Mouse (Mus musculus) spleen, embryonic (tissue): ENCODE measurements around the gene Cdk5rap3.

Experiments
- CTCF ChIA-PET: fragments of 350-600 bp; sonication (Branson Sonifier 250); formaldehyde crosslinking; loops from one replicate; lab custom pipeline; 2022; lab: Charles Lee

Cdk5rap3 gene

DNA sequence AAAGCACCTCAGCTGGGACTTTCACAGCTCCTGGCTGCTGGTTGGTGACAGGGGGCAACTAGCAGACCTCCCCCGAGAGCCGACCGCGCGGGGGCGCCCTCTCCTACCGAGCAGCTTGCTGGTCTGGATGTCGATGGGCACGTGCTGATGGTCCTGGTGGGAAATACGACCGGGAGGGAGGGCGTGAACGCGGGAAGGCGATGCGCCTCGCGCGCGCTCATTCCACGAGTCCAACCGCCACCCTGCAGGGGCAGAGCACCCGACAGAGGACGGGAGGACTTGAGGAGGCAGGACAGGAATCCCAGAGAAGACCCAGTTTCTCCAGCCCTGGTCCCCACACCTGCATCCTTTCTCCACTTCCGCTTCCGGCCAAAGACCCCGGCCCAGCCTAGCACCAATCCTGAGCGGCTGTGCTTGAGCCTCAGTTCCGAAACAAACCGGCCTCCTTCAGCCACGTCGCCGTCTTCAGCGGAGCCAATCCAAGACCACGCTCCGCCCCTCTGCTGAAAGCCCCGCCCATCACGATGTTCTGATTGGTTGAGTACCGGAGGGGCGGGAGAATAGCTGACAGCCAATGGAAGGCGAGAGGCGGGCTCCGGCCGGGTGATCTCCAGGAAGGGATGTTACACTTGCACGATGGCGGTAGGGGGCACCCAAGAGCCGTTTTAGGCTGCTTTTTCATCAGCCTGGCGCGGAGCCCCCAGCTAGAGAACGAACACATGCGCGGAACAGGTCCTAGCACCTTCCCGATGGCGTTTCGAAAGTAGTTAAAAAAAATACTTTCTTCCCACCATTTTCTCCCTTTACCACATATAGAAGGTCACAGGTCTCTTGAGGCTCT lies at the start of gene Cdk5rap3:
Cdk5rap3 (minus strand) TSS at position 453 of the 841 bp plus-strand sequence.
- CTCF ChIA-PET, result no interaction called here

DNA sequence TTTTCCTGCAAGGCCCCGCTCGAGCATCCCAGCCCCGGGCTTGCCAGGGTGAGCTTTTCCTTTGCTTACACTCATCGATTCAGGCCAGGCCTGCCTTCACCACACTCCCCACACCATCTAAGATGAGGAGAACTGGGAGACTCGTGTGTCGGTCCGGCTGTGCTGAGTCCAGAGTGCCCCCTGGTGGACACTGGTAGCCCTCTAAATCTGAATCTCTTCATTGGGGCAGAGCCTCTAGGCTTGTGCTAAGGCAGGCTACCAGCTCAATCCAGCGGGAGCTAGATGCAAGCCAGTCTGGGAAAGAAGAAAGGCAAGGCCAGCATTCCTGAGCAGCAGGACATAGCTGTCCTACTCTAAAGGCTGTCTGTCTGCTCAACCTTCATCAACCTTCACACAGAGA lies 47.3 kb upstream of the Cdk5rap3 start:
- CTCF ChIA-PET, result interaction anchor here (0.6 to 1.2 kb wide), 5 partner anchors 9 to 1962 kb away, joined by 3 to 4 read pairs (median 3); no protein-coding TSS in a partner anchor

DNA sequence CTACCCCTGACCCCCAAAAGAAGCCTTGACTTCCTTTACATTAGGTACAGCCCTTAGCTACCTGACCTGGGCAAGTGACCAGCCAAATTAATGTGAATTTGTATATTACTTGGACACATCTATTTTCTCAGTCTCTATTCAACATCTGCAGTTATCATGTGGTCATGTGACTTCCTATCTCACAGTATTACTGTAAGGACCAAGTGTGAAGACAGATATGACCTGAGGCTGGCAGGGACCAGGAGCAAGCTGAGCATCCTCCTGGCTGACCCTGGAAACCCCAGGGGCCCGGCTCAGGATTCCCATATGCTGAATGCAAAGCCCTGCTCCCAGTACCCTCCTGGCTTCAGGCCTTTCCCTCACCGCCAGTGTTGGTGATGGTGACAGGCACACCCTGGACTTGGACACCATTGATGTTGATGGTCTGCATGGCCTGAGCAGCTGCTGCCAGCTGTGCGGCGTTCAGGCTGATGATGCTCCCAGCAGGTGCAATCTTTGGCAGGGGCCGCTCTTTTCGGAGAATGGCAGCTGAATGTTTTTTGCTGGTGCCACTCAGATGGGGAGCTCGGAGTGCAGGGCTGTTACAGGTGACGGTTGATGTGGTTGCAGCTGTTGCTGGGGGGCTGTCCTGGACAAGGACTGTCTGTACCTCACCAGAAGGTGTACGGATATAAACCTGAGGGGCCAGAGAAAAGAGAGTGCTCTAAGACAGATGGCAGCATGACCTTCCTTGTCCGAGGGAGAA lies 40.9 kb upstream of the Cdk5rap3 start:
- CTCF ChIA-PET, result no interaction called here

DNA sequence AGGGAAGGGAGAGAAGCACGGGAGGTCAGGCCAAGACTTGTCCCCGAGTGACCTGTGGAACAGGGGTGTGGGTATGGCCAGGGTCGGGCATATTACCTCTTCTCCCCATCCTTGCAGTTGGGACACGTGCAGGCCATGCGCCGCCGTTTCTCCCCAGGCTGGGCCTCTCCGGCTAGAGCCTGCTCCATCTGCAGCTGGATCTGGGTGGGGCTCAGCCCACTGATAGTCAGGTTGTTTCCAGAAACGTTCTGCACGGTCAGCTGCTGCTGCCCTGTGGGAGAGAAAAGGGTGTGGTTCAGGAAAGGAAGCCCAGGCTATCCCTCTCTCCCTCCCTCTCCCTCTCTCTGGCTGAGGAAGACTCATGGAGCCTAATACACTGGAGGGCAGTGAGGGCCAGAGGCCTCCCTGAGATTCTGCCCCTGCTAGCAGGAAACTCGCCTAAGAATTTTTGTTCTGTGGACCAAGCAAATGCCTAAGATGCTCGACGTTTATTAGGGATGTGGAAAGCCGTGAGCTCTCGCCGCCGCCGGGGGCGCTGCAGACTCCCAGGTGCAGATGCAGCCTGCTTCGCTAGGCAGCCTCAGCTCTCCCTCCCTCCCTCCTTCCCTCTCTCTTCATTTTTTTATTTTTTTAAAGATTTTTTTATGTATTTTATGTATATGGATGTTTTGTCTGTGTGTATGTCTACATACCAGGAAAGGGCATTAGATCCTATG lies 39.9 kb upstream of the Cdk5rap3 start:
- CTCF ChIA-PET, result interaction anchor here (0.6 kb wide), 1 partner anchor 214 kb away, joined by 6 read pairs; no protein-coding TSS in a partner anchor

DNA sequence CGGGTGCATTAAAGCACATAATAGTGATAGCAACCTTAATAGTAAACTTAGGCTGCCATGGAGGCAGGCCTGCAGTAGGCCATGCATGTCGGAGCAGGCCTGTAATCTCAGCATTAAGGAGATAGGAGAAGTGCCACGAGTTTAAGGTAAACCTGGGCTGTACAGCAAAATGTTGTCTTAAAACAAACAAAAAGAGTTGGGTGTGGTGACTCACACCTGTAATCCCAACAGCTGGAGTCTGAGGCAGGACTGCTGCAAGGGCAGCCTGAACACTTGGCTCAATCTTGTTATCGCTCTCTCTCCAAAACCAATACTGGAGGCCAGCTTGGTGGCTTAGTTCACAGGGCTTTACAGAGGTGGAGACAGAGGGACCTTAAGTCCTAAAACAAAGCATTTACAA lies 38.8 kb upstream of the Cdk5rap3 start:
- CTCF ChIA-PET, result no interaction called here

DNA sequence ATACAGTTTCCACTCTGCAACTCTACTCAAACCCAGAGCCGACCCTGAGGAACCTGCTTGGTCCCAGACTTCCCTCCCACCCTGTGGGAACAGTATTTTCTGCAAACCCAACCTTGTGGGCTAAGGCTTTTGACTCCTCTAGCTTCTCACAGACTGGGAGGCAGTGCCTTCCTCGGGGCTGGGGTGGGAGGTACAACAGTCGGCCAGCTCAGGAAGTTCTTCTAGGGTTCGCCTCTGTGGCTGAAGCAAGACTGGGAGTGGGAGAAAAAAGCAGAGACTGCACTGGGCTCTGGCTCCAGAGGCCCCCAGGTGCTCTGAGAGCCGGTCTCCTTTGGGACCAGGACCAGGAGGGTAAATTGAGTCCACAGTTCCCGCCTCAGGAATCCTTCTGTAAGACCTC lies 36.6 kb upstream of the Cdk5rap3 start:
- CTCF ChIA-PET, result interaction anchor here (0.6 kb wide), 1 partner anchor 9 kb away, joined by 9 read pairs; no protein-coding TSS in a partner anchor

DNA sequence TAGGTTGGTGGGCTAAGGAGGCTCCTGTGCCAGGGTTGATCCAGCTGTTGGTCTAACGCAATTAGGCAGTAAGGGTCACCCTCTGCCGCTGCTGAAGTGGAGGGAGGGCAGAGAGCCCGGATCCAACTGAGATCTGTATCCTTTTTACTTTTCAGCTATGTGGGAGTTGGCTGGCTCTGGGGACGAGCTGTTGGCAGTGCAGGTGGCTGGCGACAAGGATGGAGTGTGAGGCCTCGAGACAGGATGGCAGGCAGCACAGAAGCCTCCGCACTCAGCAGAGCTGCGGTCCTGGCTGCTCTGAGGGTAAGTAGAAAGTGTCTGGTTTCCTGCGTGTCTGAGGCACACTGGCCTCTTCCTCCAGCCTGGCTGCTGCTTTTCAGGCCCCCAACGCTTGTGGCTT lies 36.1 kb upstream of the Cdk5rap3 start:
- CTCF ChIA-PET, result no interaction called here

DNA sequence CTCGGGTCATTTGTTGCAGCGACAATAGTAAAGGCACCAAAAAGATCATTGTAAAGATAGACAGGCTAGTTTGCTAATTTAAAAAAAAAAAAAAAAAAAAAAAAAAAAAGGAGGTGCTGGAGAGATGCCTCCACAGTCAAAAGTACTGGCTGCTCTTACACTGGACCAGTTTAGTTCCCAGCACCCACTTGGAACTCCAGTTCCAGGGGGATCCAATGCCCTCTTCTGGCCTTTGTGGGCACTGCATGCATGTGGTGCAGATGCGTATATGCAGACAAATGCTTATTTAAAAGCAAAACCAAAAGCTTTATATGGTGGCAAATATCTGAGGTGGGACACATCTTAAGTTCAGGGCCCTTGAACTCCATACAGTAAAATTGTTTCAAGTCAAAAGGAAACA lies 34.5 kb upstream of the Cdk5rap3 start:
- CTCF ChIA-PET, result interaction anchor here (0.6 kb wide), 1 partner anchor 13 kb away, joined by 4 read pairs; no protein-coding TSS in a partner anchor

DNA sequence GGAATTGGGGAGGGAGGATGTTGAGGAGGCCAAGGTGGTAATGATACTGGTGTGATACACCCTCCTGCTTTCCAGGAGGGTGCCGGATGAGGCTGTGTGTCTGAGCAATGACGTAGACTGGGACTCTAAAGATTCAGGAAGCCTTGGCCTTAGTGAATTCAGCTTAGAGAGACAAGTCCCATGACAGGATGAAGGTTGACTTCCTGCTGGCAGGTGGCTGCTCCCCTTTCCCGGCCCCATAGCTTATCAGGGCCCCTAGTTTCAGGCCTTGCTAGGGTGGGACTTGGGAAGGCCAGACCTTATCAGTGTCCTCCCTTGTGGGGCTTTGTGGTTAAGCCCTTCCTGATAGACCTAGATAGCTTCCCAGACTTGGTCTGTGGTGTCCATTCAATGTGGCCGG lies 31.6 kb upstream of the Cdk5rap3 start:
- CTCF ChIA-PET, result no interaction called here

DNA sequence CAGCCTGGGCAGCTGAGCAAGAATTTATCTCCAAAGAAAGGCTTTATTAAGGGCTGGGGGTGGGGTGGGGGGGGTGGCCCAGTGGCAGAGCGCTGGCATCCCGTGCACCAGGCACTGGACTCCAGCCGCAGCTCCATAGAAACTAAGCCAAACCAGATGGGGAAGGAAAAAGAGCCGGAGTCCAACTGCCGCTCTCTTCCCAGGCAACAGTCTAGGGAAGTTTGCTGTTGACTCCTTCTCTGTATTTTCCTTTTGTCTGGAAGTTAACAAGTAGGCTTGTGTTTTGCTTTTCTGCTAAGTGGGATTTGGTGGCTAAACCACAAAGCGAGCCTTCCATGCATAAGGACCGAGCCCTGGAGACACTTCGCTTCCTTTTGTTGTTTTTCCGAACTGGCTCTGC lies 30.2 kb upstream of the Cdk5rap3 start:
- CTCF ChIA-PET, result no interaction called here

DNA sequence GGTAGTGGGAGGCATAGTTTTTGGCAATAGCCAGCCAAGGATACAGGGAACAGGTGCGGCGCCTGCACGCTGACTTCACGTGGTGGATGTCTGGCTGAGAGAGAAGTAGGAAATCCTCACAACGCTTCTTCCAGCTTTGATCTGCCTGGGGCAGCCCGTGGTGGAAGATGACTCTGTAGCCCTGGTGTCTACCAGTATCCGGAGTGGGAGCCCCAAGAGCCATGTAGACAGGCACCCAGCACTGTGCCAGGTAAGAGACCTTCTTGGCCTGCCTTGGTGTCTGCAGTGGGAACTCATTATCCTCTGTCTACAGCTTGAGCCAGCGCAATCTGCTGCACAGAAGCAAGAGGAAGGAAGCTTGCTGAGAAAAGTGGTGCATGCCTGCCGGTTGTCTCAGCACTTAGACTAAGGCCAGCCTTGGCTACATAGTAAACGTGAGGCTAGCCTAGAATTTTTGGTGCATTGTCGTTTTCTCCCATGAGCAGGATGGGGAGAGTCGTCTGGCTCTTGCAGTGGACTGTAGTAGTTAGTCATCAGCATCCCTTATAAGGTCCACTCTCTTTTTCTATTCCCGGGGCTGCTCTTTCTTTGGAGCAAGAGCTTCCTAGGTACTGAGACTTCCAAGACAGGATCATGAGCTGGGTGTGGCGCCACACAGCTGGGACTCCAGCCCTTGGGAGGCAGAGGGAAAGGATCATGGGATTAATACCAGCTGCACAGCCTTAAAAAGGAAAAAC lies 28.7 kb upstream of the Cdk5rap3 start:
- CTCF ChIA-PET, result interaction anchor here (0.5 to 0.7 kb wide), 2 partner anchors 127 to 1196 kb away, joined by 3 to 5 read pairs; no protein-coding TSS in a partner anchor

DNA sequence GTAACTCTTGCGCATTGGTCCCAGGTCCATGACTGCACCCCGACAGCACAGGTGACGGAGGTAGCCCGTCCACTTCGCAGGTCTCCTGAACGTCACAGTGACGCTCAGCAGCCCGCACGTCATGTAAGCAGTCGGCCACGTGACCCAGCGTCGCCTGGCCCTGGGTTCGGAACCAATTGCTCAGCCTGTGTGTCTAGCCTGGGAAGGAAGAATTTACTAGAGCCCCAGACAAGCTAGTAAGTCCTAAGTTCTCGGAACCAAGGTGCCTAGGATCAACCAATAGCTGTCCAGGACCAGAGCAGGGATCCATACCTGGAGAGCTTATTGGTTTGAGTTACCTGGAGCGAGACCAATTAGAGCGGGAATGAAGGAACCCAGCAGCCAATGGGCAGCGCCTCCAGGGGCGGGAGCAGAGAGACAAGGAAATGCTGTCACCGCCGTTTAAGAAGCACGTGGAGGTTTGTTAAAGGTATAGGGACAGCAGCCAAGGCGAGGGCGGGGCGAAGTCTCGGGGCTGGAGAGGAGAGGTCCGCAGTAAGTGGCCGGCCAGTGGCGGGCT lies 27.5 kb upstream of the Cdk5rap3 start, which contains the start of gene Pnpo:
Pnpo (minus strand) TSS at position 241 of the 559 bp plus-strand sequence.
- CTCF ChIA-PET, result no interaction called here

DNA sequence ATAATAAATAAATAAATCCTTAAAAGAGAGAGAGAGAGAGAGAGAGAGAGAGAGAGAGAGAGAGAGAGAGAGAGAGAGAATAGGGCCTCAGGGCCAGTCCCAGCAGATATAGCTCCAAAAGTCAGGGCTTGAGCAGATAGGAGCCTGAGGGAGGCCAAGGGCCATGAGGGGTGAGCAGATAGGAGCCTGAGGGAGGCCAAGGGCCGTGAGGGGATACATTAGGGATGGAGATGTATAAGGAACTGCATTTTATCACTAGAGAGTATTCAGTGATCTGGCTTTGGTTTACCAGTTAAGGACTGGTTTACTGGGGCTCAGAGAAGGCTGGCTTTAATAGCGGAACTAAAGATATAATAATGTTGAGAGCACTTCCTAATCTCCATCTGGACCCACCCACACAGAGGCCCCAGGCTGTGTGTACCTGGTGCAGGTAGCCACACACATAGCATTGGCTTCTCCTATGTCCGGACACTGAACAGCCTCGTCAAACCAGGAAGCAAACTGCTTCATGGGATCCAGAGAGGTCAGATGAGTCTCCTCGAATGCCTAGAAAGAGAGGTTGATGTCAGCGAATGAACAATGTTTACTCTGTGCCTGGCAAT lies 25.8 kb upstream of the Cdk5rap3 start:
- CTCF ChIA-PET, result interaction anchor here (0.6 kb wide), 1 partner anchor 31 kb away, joined by 4 read pairs; no protein-coding TSS in a partner anchor

DNA sequence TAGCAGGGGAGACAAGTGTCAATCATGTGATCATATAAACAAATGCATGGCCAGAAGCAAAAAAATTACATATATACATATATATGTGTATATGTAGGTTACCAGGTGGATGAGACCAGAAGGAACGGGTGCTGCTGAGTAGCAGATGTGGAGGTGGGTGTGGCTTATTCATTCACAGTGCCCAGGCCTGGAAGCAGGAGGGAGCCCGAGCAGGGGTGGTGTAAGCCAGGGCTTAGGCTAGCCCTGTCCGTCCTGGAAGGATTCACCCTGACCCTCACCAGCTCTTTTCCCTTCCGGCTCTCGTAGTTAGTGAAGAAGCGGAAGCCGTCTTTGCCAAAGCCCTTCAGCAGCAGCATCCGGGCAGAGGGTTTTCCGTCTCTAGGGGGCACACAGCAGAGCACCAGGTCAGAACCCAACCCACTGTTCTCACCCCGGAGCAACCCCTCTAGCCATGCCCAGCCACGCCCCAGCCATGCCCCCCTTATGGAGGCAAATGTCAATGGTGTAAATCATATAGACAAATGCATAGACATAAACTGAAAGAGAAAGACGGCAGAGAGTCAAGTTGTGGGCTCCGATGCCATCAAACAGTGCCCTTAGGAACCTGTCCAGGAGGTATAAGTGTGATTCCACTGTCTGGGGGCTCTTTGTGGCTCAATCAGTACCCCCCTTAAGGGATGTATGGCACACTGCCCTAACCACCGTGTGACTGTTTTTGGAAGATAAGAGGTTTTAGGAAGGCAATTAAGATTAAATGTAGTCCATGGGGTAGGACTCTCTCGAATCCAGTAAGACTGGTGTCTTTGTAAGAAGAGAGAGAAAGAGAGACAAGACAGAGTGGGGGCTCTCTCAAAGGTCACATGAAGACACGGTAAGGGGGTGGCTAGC lies 24.5 kb upstream of the Cdk5rap3 start:
- CTCF ChIA-PET, result no interaction called here

DNA sequence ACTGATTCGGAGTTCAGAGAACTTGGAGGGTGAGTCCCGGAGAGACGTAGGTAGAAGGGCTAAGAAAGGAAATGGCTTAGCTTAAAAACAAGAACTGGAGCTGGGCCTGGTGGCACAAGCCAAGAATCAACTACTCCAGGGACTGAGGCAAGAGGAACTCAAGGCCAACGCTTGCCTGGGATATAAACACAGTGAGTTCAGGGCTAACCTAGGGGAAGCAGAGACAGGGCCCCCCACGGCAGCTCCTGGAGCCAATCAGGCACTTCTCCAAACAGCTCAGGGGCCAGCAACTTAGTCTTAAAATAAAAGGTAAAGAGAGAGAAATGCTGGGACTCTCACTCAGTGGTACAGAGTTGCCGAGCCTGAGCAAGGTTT lies 22.1 kb upstream of the Cdk5rap3 start:
- CTCF ChIA-PET, result no interaction called here

DNA sequence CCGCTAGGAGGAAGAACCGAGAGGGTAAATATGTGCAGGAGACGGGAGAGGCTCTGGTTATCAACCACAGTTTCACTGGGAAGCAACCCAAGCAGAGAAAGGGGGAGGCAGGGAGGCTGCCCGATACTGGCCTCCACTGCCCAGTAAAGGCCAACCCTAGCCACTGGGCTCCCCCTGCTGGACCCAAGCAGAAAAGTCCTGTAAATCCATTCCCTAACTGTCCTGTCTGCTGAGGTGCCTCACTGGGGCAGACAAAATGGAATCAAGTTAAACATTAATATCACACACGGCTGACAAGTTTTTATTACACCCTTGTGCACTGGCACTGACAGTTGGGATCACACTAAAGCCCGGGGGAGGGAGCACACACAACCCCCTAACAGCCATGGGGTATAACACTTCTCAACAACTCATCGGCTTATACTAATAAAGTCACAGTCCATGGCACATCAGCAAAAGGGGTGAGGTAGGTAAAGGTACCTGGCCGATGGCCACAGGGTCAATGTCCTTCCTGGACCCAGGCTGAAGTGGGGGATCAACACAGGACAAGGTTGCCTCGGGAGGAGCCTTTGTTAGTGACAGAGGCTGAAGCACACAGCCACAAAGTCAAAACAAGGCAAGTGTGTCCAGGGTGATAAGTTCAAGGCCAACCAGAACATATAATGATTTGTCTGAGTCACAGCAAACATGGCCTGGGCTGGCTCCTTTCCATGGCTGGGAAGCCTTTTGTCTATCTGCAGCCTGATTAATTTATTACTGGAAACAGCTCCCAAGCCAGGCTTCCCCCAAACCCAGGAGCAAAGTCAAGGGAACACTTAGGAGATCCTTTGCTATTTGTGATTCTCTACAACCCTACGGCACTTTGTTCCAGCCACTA lies 21.5 kb upstream of the Cdk5rap3 start:
- CTCF ChIA-PET, result no interaction called here

DNA sequence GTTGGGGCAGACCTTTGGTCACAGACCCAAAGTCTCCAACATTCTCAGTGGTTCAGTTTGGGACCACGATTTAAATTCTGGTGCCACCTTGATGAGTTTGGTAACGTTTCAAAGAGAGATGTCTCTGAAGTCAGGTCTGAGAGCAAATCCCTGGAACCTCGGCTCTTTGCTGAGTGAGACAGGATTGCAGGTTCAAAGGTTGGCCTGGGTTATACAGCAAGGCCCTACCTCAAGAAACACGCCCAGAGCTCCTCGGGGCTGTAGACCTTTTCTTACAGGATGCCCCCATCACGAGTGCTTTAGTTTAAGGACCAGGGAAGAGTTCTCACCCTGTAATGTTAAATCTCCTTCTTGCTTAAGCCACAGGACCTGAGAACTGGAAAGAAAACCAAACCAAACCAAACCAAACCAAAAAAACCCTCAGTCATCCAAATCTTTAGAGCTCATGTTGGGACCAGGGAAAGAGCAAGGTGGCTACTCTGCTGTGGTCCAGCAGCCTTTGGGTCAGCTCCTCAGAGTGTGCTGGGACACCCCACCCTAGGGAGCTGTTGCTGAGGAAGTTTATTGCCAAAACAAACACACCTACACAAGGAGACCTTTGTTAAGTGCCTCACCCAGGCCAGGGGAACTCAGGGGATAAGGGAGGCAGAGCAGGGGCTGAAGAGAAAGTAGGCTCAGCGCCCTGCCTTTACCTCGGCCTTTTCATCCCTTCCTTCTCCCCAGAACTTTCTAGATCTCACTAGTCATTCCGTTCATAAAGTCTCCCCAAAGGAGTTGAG lies 19.8 kb upstream of the Cdk5rap3 start:
- CTCF ChIA-PET, result no interaction called here
